Mouse (Mus musculus) CH12.LX (cell line): ENCODE measurements around the gene Btbd9. TPM values are rescaled to one million over a fixed set of nuclear protein-coding genes. Genes with fewer than 3 reads are reported as not detected.

Experiments used
- DNase-seq: peaks from one replicate; pipeline ENCODE4 v3.0.0-alpha.2; 2013; ENCODE audit errors: extremely low read depth
- H3K27ac ChIP-seq: 2 replicates; pipeline ENCODE4 v1.5.1; 2012; ENCODE audit warnings: low read depth, mild to moderate bottlenecking, control low read depth, moderate library complexity; ENCODE audit not compliant: insufficient read depth
- H3K27me3 ChIP-seq: replicated peaks from 2 replicates; pipeline ENCODE3; 2012; ENCODE audit warnings: inconsistent platforms
- H3K36me3 ChIP-seq, 2 experiments: replicated peaks in 1 of 2; 2 replicates each; pipeline versions ENCODE3 to v1.6.1; 2012; ENCODE audit warnings: inconsistent platforms in 1 of 2, low read length in 1 of 2, mild to moderate bottlenecking in 1 of 2, mixed read lengths in 1 of 2, moderate library complexity in 1 of 2; ENCODE audit not compliant: control insufficient read depth in 1 of 2, insufficient read depth in 1 of 2
- H3K4me1 ChIP-seq, 2 experiments: 2 replicates each; pipeline ENCODE4 v1.6.1; 2012; ENCODE audit warnings: inconsistent platforms in 1 of 2, moderate library complexity in 1 of 2; ENCODE audit not compliant: insufficient read depth in 2 of 2, control insufficient read depth in 1 of 2
- H3K4me2 ChIP-seq: 2 replicates; pipeline ENCODE4 v1.6.1; 2012; ENCODE audit warnings: low read depth, mild to moderate bottlenecking, control low read depth; ENCODE audit not compliant: poor library complexity, insufficient read depth, severe bottlenecking
- H3K4me3 ChIP-seq, 3 experiments: fragments of 150-350 bp in 1 of 3; sonication (generic) in 1 of 3; replicated peaks in 1 of 3; 2 replicates each; pipeline versions ENCODE3 to v1.5.1; 2011 to 2012; ENCODE audit warnings: low read depth in 2 of 3, low read length in 2 of 3, mild to moderate bottlenecking in 2 of 3, moderate library complexity in 2 of 3, control low read depth in 1 of 3, improper control_type of control experiment in 1 of 3, inconsistent platforms in 1 of 3, mixed read lengths in 1 of 3; ENCODE audit not compliant: poor library complexity in 1 of 3
- H3K79me2 ChIP-seq: replicated peaks from 2 replicates; pipeline ENCODE4 v1.6.1; 2012; ENCODE audit warnings: mild to moderate bottlenecking, moderate library complexity; ENCODE audit not compliant: control insufficient read depth, poor library complexity, insufficient read depth, severe bottlenecking; ENCODE audit errors: extremely low read depth
- H3K9ac ChIP-seq: 2 replicates; pipeline ENCODE4 v1.6.1; 2012; ENCODE audit warnings: low read depth, mild to moderate bottlenecking, control low read depth, moderate library complexity; ENCODE audit not compliant: insufficient read depth
- H3K9me3 ChIP-seq: replicated peaks from 2 replicates; pipeline ENCODE3; 2012; ENCODE audit warnings: low read length, inconsistent platforms, mixed read lengths
- BHLHE40 ChIP-seq: IDR thresholded peaks from 2 replicates; pipeline ENCODE4 v1.6.1; 2011; ENCODE audit warnings: mild to moderate bottlenecking, low read depth, low read length, improper control_type of control experiment
- CHD2 ChIP-seq: IDR thresholded peaks from 2 replicates; pipeline ENCODE4 v1.6.1; 2011; ENCODE audit warnings: low read length, improper control_type of control experiment
- CTCF ChIP-seq, 2 experiments: IDR thresholded peaks in 1 of 2; conservative IDR thresholded peaks in 1 of 2; 2 replicates each; pipeline ENCODE4 v1.5.1; 2011 to 2012; ENCODE audit warnings: low read depth in 2 of 2, low read length in 2 of 2, improper control_type of control experiment in 1 of 2, inconsistent platforms in 1 of 2, mild to moderate bottlenecking in 1 of 2, moderate library complexity in 1 of 2
- EP300 ChIP-seq: IDR thresholded peaks from 2 replicates; pipeline ENCODE4 v1.6.1; 2011; ENCODE audit warnings: low read length, improper control_type of control experiment
- GABPA ChIP-seq: IDR thresholded peaks from 2 replicates; pipeline ENCODE4 v1.6.1; 2012; ENCODE audit warnings: low read depth, low read length, improper control_type of control experiment, inconsistent platforms; ENCODE audit not compliant: insufficient replicate concordance
- HCFC1 ChIP-seq: IDR thresholded peaks from 2 replicates; pipeline ENCODE4 v1.6.1; 2012; ENCODE audit warnings: low read depth, mild to moderate bottlenecking, inconsistent platforms, low read length, improper control_type of control experiment
- IRF4 ChIP-seq: IDR thresholded peaks from 2 replicates; pipeline ENCODE4 v1.6.1; 2014; ENCODE audit warnings: low read depth, mild to moderate bottlenecking, inconsistent platforms, low read length, improper control_type of control experiment
- JUN ChIP-seq: IDR thresholded peaks from 2 replicates; pipeline ENCODE4 v1.6.1; 2011; ENCODE audit warnings: low read depth, mild to moderate bottlenecking, low read length, improper control_type of control experiment, moderate library complexity; ENCODE audit not compliant: insufficient read depth
- JUND ChIP-seq: conservative IDR thresholded peaks from 2 replicates; pipeline ENCODE4 v1.6.1; 2011; ENCODE audit warnings: low read depth, low read length, improper control_type of control experiment
- MAFK ChIP-seq: IDR thresholded peaks from 2 replicates; pipeline ENCODE4 v1.6.1; 2011; ENCODE audit warnings: low read length, improper control_type of control experiment; ENCODE audit not compliant: insufficient replicate concordance
- MAZ ChIP-seq: IDR thresholded peaks from 2 replicates; pipeline ENCODE4 v1.6.1; 2012; ENCODE audit warnings: low read depth, mild to moderate bottlenecking, inconsistent platforms, low read length, improper control_type of control experiment, moderate library complexity
- MEF2A ChIP-seq: IDR thresholded peaks from 2 replicates; pipeline ENCODE4 v1.6.1; 2014; ENCODE audit warnings: low read depth, mild to moderate bottlenecking, inconsistent platforms, low read length, improper control_type of control experiment, borderline replicate concordance
- MYC ChIP-seq: IDR thresholded peaks from 2 replicates; pipeline ENCODE4 v1.6.1; 2011; ENCODE audit warnings: low read depth, mild to moderate bottlenecking, improper control_type of control experiment, low read length
- PAX5 ChIP-seq: IDR thresholded peaks from 2 replicates; pipeline ENCODE4 v1.6.1; 2012; ENCODE audit warnings: low read length, inconsistent platforms, mixed read lengths
- POLR2A ChIP-seq: IDR thresholded peaks from 2 replicates; pipeline ENCODE4 v1.6.1; 2011; ENCODE audit warnings: low read depth, mild to moderate bottlenecking, improper control_type of control experiment, low read length
- RCOR1 ChIP-seq: conservative IDR thresholded peaks from 2 replicates; pipeline ENCODE4 v1.6.1; 2012; ENCODE audit warnings: low read depth, mild to moderate bottlenecking, inconsistent platforms, low read length, improper control_type of control experiment
- SIN3A ChIP-seq: IDR thresholded peaks from 2 replicates; pipeline ENCODE4 v1.6.1; 2012; ENCODE audit warnings: low read length, improper control_type of control experiment, inconsistent platforms
- SMC3 ChIP-seq: IDR thresholded peaks from 2 replicates; pipeline ENCODE4 v1.6.1; 2011; ENCODE audit warnings: low read depth, low read length, improper control_type of control experiment
- TBP ChIP-seq: conservative IDR thresholded peaks from 2 replicates; pipeline ENCODE4 v1.6.1; 2011; ENCODE audit warnings: low read depth, low read length, improper control_type of control experiment
- TCF12 ChIP-seq: IDR thresholded peaks from 2 replicates; pipeline ENCODE4 v1.6.1; 2014; ENCODE audit warnings: low read depth, mild to moderate bottlenecking, inconsistent platforms, low read length, improper control_type of control experiment
- ZNF384 ChIP-seq: IDR thresholded peaks from 2 replicates; pipeline ENCODE4 v1.6.1; 2012; ENCODE audit warnings: low read depth, low read length, improper control_type of control experiment, inconsistent platforms
- dilution Hi-C: fragments of 300-500 bp; cut with MboI; formaldehyde crosslinking; loops from 2 replicates; pipeline ENCODE4 v1.14.3; 2020; ENCODE audit warnings: low sequenced_read_pairs; ENCODE audit not compliant: extremely low pct_unique_long_range_greater_than_20kb, extremely low pct_ligation_motif_present
- in situ Hi-C: fragments of 300-500 bp; cut with MboI; formaldehyde crosslinking; loops from 3 replicates; pipeline ENCODE4 v1.14.3; 2019; ENCODE audit warnings: low sequenced_read_pairs, low pct_ligation_motif_present, low pct_unique_long_range_greater_than_20kb, mixed read lengths
- polyA plus RNA-seq: library from polyadenylated mRNA; unstranded; fragments of >175 nt; gene quantifications from 2 replicates; pipeline ENCODE4 v1.2.1, GENCODE M21; 2012; ENCODE audit warnings: low read depth; ENCODE audit not compliant: insufficient read length
- total RNA-seq, 2 experiments: library from RNA; depleted of rRNA; stranded (reverse); fragments of 300-350 nt in 1 of 2; fragments of >200 nt in 1 of 2; gene quantifications; 2 replicates each; pipeline ENCODE4 v1.2.3; 2012 to 2014

Btbd9 gene
- total and polyA plus RNA-seq, 3 experiments, result 19.3 to 25.4 (median 20.0) TPM

DNA sequence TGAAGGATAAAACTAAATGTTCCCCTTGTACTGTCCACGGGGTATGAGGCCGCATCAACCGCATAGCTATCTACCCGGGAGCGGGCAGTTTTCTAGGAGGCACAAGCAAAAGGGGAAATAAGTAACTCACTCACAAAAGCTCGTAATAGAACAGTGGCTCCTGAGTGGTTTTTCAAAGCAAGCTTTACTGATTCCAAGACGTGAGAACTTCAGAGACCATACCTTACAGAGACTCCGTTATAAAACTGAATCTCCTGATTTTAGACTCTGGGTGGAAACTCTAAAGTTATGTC lies 1.6 kb downstream of the Btbd9 start:
- no peaks in the 10 kb centered on the region for H3K79me2 ChIP-seq
- TF ChIP-seq EP300 (no peak; the same call in 1 of the 2 replicates), JUND (no peak), SMC3 (no peak), POLR2A (no peak), CHD2 (no peak), BHLHE40 (no peak), MAZ (no peak), RCOR1 (no peak), CTCF (conservative IDR thresholded peaks at IDR 0.05 in 1 of 2, IDR thresholded peaks at IDR 0.05 in 1 of 2; ENCODE audit: low read depth in 2 of 2, low read length in 2 of 2) (no peak), TBP (no peak), SIN3A (no peak), ZNF384 (no peak)
- TF ChIP-seq, all 38 proteins: peak for 0
- H3K9ac ChIP-seq, result peak overlapping the region; percentile 96
- H3K4me2 ChIP-seq, result peak overlapping the region; percentile 97
- H3K4me1 ChIP-seq, result peaks cover 4 to 27% of the 10 kb centered on the region in 2 experiments
- peak overlapping the region; percentile 69 to 95 (median 73) for H3K4me3 ChIP-seq
- in situ Hi-C loops (no loop called here), dilution Hi-C loops (no loop called here)
- peaks cover 0 to 11% of the 10 kb centered on the region in 2 experiments for H3K36me3 ChIP-seq
- H3K9me3 ChIP-seq, result no peaks in the 10 kb centered on the region
- H3K27ac ChIP-seq, result no peak overlapping the region
- no peak for DNase-seq
- no peaks in the 10 kb centered on the region for H3K27me3 ChIP-seq

DNA sequence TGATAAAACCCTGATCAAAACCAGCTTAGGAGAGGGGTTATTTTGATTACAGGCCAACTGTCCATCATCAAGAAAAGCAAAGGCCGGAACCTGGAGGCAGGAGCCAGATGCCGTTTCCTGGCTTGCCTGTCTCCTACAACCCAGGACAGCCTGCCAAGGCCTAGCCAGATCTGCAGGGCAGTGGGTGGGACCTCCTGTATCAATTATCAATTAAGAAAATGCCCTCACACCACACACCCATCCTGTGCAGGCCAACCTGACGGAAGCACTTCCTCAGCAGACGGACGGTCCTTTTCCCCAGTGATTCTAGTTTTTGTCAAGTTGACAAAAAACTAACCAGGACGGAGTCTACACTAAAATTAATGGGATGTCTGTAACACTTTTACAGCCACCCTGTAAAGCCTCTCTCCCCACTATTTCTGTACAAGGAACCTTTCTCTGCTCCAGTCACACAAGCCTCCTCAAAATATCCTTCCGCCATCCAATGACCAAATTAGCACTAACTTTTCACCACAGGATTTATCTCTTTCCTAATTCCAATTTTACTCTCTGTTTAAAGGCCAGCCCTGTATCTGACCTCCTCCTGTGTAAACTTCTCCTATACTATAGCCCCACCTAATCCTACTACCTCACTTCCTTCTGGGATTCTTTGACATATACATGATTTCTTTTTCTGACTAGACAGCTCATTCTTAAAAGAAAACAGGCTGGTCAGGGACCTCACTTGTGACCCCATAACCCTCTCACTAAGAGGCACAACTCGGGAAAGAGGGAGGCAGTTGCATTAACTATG lies 2.1 kb downstream of the Btbd9 start:
- Histone ChIP-seq H3K4me1 (peaks cover 4 to 27% of the 10 kb centered on the region in 2 experiments), H3K4me3 (peak overlapping the region in 1 of 3 experiments; percentile 73)

More for the DNA sequence above, 2.1 kb downstream of the Btbd9 start:
- no peaks in the 10 kb centered on the region for H3K27me3 ChIP-seq
- in situ Hi-C loops, result no loop called here
- DNase-seq, result no peak
- no peak overlapping the region; the same call in 1 of the 2 replicates for H3K9ac ChIP-seq
- no peaks in the 10 kb centered on the region for H3K9me3 ChIP-seq
- no peaks in the 10 kb centered on the region for H3K79me2 ChIP-seq
- no peak overlapping the region for H3K27ac ChIP-seq
- dilution Hi-C loops, result no loop called here
- H3K4me2 ChIP-seq, result no peak overlapping the region
- TF ChIP-seq IRF4 (no peak), HCFC1 (no peak), MYC (no peak), PAX5 (no peak), MAFK (no peak), GABPA (no peak), JUN (no peak), SIN3A (no peak), MEF2A (no peak), TCF12 (no peak)
- peaks cover 0 to 11% of the 10 kb centered on the region in 2 experiments for H3K36me3 ChIP-seq
